Mouse (Mus musculus) thymus, postnatal 4 days (tissue): ENCODE measurements around the gene Ciita.

Experiments
- DNase-seq: peaks from one replicate; pipeline ENCODE4 v3.0.0; 2021

Gene Ciita

DNA sequence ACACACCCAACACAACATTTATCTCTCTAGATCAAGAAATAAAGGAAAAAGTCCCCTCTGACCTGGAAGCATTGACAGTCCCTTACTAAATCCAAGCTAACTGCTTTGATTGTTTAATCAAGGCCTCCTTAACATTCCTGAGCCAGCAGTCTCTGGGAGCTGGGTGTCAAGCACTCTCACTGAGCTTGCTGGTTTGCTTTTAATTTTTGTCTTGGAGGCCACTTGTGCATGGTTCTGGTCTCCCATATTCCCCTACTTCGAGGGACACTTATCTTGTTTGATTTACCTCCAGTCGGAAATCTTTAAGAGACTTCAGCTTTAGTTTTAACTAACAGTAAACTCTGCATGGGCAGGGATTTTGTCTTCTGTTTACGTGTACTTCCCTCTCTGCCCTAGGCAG, 4.9 kb upstream of the Ciita start:
- DNase-seq, result no peak

DNA sequence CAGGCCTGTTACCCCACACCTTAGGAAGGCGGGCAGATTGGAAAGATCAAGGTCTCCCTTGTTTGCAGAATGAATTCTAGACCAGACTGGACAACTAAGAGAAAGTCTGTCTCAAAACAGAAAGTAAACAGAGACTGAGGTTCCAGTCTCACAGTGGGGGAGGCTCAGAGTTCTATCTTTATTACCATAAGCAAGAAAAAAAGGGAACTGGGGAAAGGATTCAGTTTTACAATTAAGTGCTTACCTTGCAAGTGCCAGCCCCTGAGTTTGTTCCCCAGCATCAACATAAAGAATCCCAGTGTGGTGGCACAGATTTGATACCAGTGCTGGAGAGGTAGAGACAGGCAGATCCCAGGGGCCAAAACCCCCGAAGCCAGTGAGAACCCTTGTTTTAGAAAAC, 3.9 kb upstream of the Ciita start:
- no peak for DNase-seq

DNA sequence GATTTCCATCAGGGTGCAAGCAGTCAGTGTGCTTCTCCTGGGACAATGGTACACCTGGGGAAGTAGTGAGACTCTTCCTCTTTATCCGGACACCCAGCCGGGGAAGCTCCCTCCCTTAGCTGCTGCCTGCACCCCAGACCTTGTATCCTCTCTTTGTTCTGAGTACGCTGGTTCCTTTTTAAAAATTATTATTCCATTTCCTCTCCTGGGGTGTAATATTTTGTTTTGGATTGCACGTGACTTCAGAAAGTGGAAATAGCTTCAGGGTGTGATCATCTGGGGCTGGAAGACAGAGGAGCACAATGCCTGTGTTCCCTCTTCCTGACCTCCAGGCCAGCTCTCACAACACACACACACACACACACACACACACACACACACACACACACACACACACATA, 2.5 kb downstream of the Ciita start:
- no peak for DNase-seq

DNA sequence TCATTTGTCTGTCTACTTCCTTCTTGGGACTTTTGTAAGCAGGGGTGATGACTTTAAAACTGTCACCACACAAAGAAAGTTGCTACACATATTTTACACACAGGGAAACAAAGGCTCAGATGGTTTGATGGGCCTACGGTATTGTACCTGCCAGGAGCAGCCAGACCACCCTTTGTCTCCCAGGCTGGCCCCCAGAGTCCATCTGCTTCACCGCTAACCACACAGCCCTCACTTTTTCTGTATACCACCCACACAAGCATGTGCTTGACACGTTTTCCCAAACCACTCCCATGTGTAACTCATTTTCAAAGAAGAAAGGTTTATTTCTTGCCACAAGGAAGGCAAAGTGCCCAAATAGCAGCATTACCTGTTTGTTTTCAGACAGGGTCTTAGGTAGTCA, 7.1 kb downstream of the Ciita start:
- no peak for DNase-seq

DNA sequence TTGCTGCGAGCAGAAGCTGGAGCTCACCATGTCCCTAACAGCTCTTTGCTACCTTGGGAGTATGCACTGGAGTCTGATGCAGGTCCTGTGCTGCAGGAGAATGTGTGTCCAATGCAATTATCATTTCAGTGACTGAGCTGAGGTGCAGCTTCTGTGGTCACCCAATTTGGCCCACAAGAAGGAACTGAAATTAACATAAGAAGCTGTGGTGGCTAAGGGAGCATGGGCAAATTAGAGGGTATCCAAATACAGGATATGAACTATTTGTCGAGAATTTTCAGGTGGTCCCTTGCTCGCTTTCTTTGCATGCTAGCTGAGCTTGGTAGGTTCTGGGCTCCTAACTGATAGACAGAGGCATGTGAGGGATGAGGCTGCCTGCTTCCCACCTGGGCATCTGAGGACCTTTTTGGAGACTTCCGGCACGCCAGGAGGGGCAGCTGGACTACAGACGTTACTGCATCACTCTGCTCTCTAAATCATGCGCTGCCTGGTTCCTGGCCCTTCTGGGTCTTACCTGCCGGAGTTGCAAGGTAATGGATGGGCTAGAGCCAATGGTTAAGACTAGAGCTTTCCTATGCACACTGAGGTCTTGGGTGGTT, 8.1 kb downstream of the Ciita start:
- DNase-seq, result no peak

DNA sequence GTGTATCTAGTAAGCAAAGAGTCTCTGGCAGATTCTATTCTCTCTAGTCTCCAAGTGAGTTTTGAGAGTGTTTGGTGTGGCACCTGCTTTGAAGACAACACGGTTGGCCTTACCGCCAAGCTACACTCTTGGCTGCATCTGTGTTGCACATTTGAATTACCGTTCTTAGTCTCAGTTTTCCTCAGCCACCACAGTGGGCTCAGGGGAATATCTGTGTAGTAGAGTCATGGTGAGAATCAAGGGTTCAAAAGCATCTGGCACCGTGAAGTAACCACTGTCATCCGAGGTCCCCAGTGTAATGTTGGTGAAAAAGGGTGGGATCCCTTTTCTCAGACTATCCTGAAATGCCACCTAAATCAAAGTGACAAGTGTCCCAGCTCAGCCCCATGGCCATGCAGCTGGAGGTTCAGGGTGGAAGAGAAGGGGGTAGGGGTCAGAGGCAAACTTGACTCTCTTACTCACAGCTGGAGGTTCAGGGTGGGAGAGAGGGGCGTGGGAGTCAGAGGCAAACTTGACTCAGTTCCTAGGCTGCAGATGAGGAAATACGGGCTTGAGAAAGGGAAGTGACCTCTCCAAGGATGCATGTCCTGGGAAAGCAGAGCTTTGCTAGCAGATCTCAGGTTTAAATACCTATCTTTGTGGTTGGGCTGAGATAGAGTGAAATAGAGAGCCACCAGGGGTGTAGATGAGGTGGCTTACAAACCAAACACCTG, 9.1 kb downstream of the Ciita start:
- DNase-seq, result no peak

DNA sequence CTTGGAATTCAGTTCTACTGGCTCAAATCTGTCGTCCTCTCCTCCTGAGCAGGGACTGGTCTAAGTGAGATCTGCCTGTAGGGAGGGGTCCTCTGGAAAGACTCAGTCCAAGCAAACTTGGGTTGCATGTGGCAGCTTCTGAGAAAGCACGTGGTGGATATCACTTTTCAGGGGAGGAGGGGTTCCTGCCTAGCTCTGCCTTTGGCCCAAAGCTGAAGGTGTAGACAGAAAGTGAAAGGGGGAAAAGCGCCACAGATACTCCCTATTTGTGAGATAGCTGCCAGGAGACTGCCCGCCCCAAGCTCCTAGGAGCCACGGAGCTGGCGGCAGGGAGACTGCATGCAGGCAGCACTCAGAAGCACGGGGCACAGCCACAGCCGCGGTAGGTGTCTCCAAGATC, 9.6 kb downstream of the Ciita start:
- DNase-seq, result no peak

DNA sequence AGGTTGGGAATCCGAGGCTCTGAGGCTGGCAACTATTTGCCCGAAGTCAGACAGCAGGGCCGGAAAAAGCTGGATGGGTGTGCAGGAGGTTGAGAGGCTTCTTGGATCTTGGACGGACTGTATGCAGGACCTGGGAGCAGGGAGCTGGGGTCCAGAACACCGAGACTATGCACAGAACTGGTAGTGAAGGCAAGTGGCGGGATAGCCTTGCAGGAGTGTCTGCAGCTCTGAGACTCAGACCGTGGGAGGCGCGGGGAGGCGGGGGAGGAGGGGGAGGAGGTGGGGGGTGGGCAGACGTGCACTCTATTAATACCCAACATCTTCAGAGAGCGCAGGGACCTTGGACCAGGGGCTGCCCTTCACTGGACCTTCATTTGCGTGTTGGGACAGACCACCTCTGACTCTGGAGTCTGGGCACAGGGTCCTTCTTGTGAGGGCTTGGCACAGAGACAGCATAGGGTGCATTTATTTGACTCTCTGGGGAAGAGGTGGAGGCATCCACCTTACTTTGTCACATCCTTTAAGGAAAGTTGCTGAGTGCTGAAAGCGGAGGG, 10.1 kb downstream of the Ciita start:
- DNase-seq, result no peak

DNA sequence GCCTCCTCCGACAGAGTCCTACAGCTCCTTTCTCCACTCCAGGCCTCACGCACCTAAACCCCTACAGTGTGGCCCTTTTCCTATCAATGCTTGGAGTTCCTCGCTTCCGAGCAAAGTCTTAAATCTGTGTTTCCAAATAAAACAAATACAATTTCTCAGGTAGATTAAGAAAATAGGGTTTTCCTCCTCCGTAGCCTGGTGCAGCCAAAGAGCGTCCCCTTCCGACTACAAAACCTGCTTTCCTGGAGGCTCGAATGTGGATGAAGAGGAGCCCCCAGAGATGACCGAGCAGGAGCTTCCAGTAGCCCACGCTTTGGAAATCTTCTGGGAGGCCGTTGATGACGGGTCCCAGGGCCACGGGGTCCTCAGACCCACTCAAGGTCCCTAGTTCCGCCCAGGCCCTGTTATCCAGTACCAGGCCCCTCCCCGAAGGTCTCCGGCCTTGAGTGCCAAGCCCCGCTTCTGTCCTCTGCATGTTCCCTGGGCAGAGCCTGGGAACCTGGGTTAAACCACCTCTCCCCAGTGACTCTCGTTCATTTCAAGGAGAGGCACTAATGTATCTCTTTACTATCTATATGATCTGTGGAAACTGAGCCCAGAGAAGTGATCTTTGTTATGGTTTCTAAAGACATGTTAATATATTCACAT, 10.8 kb downstream of the Ciita start:
- DNase-seq, result no peak

DNA sequence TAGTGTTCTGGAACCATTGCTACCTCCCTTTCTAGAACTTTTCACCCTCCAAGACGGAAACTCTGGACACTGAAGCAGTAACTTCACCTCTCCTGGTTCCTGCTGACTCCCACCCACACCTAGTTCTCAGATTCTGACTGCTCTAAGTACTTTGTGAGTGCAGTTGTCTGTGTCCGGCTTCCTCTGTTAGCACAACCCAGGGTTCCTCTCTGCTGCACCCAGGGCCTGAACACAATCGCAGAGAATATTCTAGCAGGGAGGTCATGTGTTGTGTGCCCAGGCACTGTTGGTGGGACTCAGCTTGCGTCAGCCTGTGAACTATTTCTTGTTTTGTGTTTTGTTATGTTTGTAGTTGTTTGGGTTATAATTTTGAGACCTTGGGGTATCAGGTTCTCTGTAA, 11.9 kb downstream of the Ciita start:
- no peak for DNase-seq

DNA sequence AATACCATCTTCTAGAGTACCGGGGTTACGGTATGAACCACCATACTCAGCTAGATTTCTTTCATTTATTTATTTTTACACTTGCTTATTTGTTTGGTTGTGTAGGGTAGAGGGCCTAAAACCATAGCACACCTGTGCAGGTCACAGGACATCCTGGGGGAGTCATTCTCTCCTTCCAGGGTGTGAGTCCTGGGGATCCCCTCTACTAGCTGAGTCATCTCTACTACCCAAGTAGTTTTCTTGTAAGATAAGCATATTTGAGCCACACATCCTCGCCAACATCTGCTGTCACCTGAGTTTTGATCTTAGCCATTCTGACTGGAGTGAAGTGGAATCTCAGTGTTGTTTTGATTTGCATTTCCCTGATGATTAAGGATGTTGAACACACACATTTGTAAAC, 12.7 kb downstream of the Ciita start:
- no peak for DNase-seq

DNA sequence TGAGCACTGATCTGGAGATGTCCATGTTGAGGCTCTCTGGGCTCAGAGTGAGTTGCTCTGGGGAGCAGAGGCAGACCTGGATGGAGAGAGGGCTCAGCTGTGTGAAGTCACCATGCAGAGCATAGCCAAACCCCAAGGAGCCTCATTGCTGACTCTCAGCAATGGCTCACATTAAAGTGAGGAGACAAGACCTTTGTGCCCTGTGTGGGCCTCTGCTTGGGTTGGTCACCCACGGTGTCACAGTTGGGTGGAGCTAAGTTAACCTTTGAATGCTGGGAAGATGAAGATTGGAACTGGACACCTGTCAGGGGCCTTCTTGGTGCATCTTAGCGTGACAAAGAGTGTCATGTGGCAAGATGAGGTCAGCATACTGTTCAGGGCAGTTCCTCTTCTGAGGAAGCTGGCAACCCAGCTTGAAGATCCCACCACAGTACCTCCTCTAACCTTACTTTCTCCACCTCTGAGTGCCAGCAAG, 16.0 kb downstream of the Ciita start:
- DNase-seq, result no peak

DNA sequence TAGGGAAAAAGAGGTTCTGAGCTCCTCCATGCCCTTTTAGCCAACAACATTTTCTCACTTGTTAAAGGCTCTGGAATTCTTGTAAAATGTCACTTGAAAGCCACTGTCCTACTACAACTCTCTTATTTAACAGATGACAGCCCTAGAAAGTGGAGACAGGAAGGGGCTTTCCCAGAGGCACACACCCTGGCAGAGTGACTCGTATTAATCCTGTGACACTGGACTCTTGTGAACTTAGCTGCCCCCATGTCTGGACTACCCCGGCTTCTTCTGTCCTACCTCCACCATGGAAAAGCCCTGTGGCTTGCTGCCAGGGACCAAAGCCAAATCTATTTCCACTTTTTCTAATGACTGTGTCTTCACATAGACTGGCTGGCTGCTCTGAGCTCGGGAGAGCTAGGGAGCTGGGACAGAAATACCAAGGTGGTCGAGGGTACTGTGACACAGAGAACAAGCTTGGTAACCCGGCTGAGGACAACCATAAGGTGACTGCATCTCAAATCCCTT, 18.3 kb downstream of the Ciita start:
- no peak for DNase-seq

DNA sequence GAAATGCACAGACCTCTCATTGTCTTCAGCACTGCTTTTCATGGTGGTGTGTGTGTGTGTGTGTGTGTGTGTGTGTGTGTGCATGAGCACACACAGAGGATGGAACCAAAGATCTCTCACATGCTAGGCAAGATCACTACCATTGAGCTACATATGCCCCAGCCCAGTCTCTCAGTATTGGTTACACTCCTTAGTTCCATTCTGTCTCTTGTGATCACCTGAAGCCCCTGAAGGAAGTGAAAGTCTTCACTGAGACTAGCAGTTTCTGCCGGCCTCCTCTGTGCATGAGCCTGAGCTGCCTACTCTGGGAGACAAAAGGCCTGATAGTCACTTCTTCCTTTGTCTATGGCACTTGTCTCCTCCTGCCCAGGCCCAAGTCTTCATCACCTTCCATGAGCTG, 19.3 kb downstream of the Ciita start:
- DNase-seq, result no peak

DNA sequence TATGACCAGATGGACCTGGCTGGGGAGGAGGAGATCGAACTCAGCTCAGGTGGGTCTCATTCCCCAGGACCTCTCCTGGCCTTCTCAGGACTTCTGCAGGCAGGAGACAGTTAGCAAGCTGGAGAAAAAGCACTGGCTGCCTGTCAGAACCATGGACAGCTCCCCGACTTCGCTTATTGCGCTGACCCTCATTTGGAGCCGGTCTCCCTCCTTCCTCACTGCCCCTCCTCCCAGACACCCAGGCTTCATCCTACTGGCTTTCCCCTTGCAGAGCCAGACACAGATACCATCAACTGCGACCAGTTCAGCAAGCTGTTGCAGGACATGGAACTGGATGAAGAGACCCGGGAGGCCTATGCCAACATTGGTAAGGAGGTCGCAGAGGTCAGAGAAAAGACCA, 22.0 kb downstream of the Ciita start:
- peak; percentile 73 for DNase-seq

DNA sequence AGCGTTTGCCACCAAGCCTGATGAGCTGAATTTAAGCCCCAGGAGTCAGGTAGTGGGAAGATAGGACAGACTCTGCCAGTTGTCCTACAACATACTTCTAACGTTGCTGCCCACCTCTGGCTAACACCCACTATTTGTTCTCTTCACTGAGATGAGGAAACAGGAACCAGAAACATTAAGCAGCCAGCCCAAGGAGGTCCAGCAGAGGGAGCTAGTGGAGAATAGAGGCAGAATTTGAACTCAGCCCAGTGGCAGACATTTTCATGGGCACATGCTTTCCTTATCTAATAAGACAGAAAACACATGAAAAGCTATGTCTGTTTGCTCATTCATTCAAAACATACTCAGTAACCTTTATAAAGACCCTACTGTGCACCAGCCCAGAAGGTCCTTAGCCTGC, 23.2 kb downstream of the Ciita start:
- DNase-seq, result no peak

DNA sequence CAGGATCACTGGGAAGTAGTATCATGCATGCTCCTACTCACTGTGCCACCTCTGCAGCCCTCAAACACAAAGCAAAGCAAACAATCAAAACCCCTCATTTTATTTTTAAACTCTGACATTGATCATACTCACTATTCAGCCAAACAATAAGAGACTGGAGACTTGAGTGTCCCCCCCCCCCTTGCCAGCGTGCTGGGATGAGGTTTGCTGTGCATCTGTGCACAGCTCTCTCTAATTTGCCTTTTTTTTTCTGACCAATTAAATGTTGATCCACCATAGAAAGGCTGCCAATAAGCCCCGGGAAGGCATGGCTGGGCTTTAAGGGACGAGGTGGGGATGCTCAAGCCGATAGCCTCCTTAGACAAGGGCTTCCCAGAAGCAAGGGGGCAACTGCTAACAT, 27.6 kb downstream of the Ciita start:
- no peak for DNase-seq

DNA sequence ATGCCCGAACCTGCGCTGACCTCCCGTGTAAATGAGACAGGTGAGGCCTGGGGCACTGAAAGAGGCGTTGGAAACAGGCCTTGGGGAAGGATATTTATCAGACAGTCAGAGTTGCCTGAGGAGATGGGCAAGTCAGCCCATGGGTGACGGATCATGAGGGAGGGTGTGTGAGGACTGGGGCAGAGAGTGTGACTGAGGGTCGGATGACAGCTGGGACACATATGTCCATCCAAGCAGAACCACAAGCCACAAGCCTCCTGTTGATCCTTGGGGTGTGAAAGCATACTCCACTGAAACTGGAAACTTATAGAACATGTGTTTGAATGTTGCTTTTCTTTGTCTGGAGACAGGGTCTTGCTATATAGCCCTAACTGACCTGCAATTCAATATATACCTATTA, 28.8 kb downstream of the Ciita start:
- DNase-seq, result no peak

DNA sequence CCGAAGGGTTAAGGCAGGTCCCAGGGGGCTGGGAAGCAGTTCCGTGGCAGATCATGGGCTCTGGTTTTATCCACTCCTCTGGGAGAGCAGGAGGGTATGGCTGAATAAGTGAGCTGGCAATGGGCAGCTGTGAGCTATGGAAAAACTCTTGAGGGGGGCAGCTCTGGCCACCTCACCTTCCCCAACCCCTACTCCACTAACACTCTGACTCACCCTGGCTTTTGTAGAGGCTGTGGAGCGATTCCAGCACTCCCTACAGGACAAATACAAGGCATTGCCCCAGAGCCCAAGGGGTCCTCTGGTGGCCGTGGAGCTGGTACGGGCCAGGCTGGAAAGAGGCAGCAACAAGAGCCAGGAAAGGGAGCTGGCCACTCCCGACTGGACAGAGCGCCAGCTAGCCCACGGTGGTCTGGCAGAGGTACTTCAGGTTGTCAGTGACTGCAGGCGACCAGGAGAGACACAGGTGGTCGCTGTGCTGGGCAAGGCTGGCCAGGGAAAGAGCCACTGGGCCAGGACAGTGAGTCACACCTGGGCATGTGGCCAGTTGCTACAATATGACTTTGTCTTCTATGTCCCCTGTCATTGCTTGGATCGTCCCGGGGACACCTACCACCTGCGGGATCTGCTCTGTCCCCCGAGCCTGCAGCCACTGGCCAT, 30.7 kb downstream of the Ciita start:
- no peak for DNase-seq

DNA sequence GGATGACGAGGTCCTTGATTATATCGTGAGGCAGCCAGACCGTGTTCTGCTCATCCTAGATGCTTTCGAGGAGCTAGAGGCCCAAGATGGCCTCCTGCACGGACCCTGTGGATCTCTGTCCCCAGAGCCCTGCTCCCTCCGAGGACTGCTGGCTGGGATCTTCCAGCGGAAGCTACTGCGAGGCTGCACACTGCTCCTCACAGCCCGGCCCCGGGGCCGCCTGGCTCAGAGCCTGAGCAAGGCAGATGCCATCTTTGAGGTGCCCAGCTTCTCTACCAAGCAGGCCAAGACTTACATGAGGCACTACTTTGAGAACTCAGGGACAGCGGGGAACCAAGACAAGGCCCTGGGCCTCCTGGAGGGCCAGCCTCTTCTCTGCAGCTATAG, 31.3 kb downstream of the Ciita start:
- DNase-seq, result no peak

DNA sequence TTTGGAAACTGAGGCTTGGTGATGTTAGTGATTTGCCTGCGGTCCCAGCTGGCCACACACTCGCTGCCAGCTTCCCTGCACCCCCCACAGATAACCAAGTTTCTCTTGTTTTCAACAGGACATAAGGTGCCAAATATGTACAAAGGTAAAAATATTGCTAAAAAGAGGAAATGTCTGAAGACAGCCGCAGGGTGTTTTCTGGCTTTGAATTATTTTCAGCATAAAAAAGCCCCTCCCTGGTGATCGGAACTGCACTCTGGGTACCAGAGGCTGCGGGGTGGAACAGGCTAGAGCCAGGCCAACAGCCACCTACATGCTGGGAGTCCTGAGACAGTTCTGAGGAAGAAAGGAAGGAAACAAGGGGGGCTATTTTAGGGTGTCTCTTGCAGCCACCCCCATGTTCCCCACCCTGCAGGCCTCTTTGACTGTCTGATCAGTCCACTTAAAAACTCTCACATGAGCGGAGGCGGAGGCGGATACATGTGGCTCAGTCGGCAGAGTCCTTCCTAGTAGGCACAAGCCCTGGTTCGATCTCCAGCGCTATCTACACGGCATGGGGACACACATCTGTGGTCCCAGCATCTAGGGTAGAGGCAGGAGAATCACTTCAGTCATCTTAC, 36.2 kb downstream of the Ciita start:
- DNase-seq, result no peak

DNA sequence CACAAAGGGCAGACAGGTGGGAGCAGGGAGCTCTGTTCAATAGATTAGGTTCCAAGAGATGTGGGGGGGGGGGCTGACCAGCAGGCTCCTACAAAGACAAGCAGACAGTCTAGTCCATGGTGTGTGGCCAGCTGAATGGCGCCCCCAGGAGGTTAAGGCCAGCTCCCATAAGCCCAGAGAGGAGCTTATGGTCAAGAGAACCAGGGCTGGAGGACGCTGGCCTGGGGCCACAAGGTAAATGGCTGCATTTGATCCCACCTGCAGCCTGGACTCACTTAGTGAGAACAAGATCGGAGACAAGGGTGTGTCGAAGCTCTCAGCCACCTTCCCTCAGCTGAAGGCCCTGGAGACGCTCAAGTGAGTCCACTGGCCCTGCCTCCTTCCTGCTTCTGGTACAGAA, 38.2 kb downstream of the Ciita start:
- DNase-seq, result no peak
